Mouse (Mus musculus) right cerebral cortex, adult 2 months (tissue): ENCODE data around the gene Gm11037.
A peak's percentile ranks its signal among the peaks of the same experiment; 100 is the strongest.

ENCODE experiments used
- DNase-seq, 2 experiments: peaks; one replicate each; pipeline ENCODE4 v3.0.0; 2021 to 2022; ENCODE audit warnings: low spot score in 2 of 2

Gm11037 gene

GRCm38 (mm10) chr2:131128636-131129157 is 4.6 kb upstream of the Gm11037 start:
- DNase-seq = no peak

GRCm38 (mm10) chr2:131129836-131130235 is 3.5 kb upstream of the Gm11037 start:
- DNase-seq = no peak

- no peak for DNase-seq
These were observed 2.4 kb upstream of the Gm11037 start for GRCm38 (mm10) chr2:131130849-131131248.

GRCm38 (mm10) chr2:131132111-131132888 is 997 bp upstream of the Gm11037 start:
- no peak for DNase-seq

- no peak for DNase-seq
These were observed 1.1 kb downstream of the Gm11037 start for GRCm38 (mm10) chr2:131134381-131134780.

- DNase-seq = no peak
These were observed 1.6 kb downstream of the Gm11037 start for GRCm38 (mm10) chr2:131134826-131135400.

- no peak for DNase-seq
These were observed 2.3 kb downstream of the Gm11037 start for GRCm38 (mm10) chr2:131135521-131136139.

- no peak for DNase-seq
These were observed 5.0 kb downstream of the Gm11037 start for GRCm38 (mm10) chr2:131138296-131138695.

- DNase-seq = no peak
These were observed 5.5 kb downstream of the Gm11037 start for GRCm38 (mm10) chr2:131138760-131139159.

- DNase-seq = no peak
These were observed 6.0 kb downstream of the Gm11037 start for GRCm38 (mm10) chr2:131139287-131139686.

GRCm38 (mm10) chr2:131139886-131140532 is 6.7 kb downstream of the Gm11037 start:
- no peak for DNase-seq

- no peak for DNase-seq
These were observed 7.2 kb downstream of the Gm11037 start for GRCm38 (mm10) chr2:131140533-131140905.

GRCm38 (mm10) chr2:131141336-131141986 is 8.2 kb downstream of the Gm11037 start:
- no peak for DNase-seq

- peak; percentile 40 to 51 for DNase-seq
These were observed 9.3 kb downstream of the Gm11037 start for GRCm38 (mm10) chr2:131142592-131142991.

GRCm38 (mm10) chr2:131143007-131143780 is 9.9 kb downstream of the Gm11037 start:
- DNase-seq = no peak

GRCm38 (mm10) chr2:131145121-131145520 is 11.8 kb downstream of the Gm11037 start:
- no peak for DNase-seq

- DNase-seq = no peak
These were observed 12.2 kb downstream of the Gm11037 start for GRCm38 (mm10) chr2:131145536-131145935.

GRCm38 (mm10) chr2:131146193-131147042 is 13.1 kb downstream of the Gm11037 start:
- peak in 1 of 2 experiments; percentile 23 for DNase-seq

GRCm38 (mm10) chr2:131147043-131147365 is 13.7 kb downstream of the Gm11037 start:
- DNase-seq = no peak
